13 mouse cellular contexts compared by ENCODE assay signal in genomic region chr5:137103969-137104368, GRCm38 (mm10). TPM values are rescaled to one million over a fixed set of nuclear protein-coding genes. Genes with fewer than 3 reads are reported as not detected.
DNase-seq lines count a peak whose midpoint lies in the region; ATAC-seq and TF ChIP-seq lines count a peak whose summit lies in the region.
"Had no signal": no experiment of that assay in that cellular context is flagged by ENCODE, and none has a peak within 500 bp of the region (broad histone marks: within the 10 kb centered on the region; RNA-seq: fewer than 3 reads in every experiment).

No protein-coding gene starts in this region.

- H3K27me3 ChIP-seq in liver, embryonic 16.5 days (ENCODE audit: control insufficient read depth, insufficient read depth, low read depth, low read length) = no peaks in the 10 kb centered on the region
- H3K27me3 ChIP-seq in limb, embryonic 10.5 days (ENCODE audit: low read depth, poor library complexity, severe bottlenecking) = no peaks in the 10 kb centered on the region

- intact Hi-C loops in left cerebral cortex, adult 2 months (cut with DNase I) = loop anchor here (1.0 kb wide), 1 partner anchor 72 kb away; no protein-coding TSS in a partner anchor
- intact Hi-C loops in left cerebral cortex, postnatal 14 days (cut with DNase I) = loop anchor here (10.0 kb wide), 1 partner anchor 309 kb away; no protein-coding TSS in a partner anchor

- WGBS in liver, embryonic 16.5 days (ENCODE audit: insufficient replicate concordance) = 84% methylated on average over 2 of the region's 2 CpGs
- WGBS in limb, embryonic 10.5 days = 92% methylated on average over 2 of the region's 2 CpGs

- no peak overlapping the region for H3K4me3 ChIP-seq in left cerebral cortex, adult 2 months
- H3K4me3 ChIP-seq in liver, embryonic 16.5 days (ENCODE audit: low read depth, low read length) = no peak overlapping the region
- no peak overlapping the region for H3K4me3 ChIP-seq in limb, embryonic 10.5 days

- H3K4me1 ChIP-seq in liver, embryonic 16.5 days (ENCODE audit: control insufficient read depth, low read depth, low read length) = peaks cover 69% of the 10 kb centered on the region
- H3K4me1 ChIP-seq in limb, embryonic 10.5 days = no peaks in the 10 kb centered on the region

- peaks cover 2% of the 10 kb centered on the region; the same call in 1 of the 2 replicates for H3K36me3 ChIP-seq in liver, embryonic 16.5 days (ENCODE audit: control insufficient read depth, insufficient read depth)
- H3K36me3 ChIP-seq in limb, embryonic 10.5 days = no peaks in the 10 kb centered on the region

- no peak for ATAC-seq in CD4-positive, CD25-positive, alpha-beta regulatory T cell, adult 4 months
- ATAC-seq in liver, embryonic 16.5 days (ENCODE audit: low read depth) = no peak

- peak overlapping the region; percentile 72 for H3K9ac ChIP-seq in liver, embryonic 16.5 days (ENCODE audit: low read depth, low read length)

- peak overlapping the region; percentile 73 for H3K4me2 ChIP-seq in liver, embryonic 16.5 days (ENCODE audit: low read depth, low read length)

- no peak overlapping the region; the same call in 1 of the 2 replicates for H3K27ac ChIP-seq in left cerebral cortex, adult 2 months
- peak overlapping the region; percentile 99 for H3K27ac ChIP-seq in liver, embryonic 16.5 days (ENCODE audit: low read length)
- H3K27ac ChIP-seq in limb, embryonic 10.5 days = no peak overlapping the region

- DNase-seq in CD4-positive, CD25-positive, alpha-beta regulatory T cell, adult 2 months (ENCODE audit: low read depth, low spot score) = peak; percentile 35
- no peak for DNase-seq in left cerebral cortex, adult 2 months (ENCODE audit: extremely low spot score in 1 of 2, low spot score in 2 of 2)
- no peak for DNase-seq in left cerebral cortex, postnatal 14 days (ENCODE audit: low spot score in 2 of 2)
- no peak for DNase-seq in brain, embryonic 14.5 days (ENCODE audit: low read depth)
- DNase-seq in limb, embryonic 10.5 days (ENCODE audit: low spot score) = no peak
- DNase-seq in cerebellum, postnatal 10 days = no peak
- DNase-seq: lung, postnatal 4 days had no signal

- H3K9me3 ChIP-seq in liver, embryonic 16.5 days (replicated peaks; ENCODE audit: control insufficient read depth, low read length) = no peaks in the 10 kb centered on the region
- no peaks in the 10 kb centered on the region for H3K9me3 ChIP-seq in limb, embryonic 10.5 days (replicated peaks)

- peak; percentile 27 for TF ChIP-seq CTCF in left cerebral cortex, adult 2 months (IDR thresholded peaks at IDR 0.05)
- TF ChIP-seq CTCF in brain, embryonic 14.5 days (IDR thresholded peaks at IDR 0.05; ENCODE audit: borderline replicate concordance, extremely low read depth, insufficient read depth, insufficient read length) = peak; percentile 12; the same call in 1 of the 2 replicates

- no peak for TF ChIP-seq POLR2A in brain, embryonic 14.5 days (IDR thresholded peaks at IDR 0.05; ENCODE audit: borderline replicate concordance, extremely low read depth, insufficient read depth, insufficient read length, poor library complexity, severe bottlenecking)

RNA-seq across cellular contexts. Expression of gene Trim56, which starts 12.0 kb away (rescaled TPM):
- 10 to 100 TPM; 15.1 to 18.5 TPM for polyA plus RNA-seq in CD4-positive, CD25-positive, alpha-beta regulatory T cell, adult 4 months (2017; shearing (Covaris generic))
- 1 to 10 TPM; 4.3 to 5.7 TPM for total RNA-seq in left cerebral cortex, adult 2 months (2021)
- total RNA-seq in left cerebral cortex, postnatal 14 days (2021) = 1 to 10 TPM; 3.3 to 3.7 TPM
- 1.2 and 2.2 TPM in 2 replicates for polyA plus RNA-seq in brain, embryonic 14.5 days (2012; rRNA removed)
- polyA plus RNA-seq in liver, embryonic 16.5 days (2015; fragmentation: Nextera tagmentation; extraction: Ambion mirVana) = 13.7 and 13.8 TPM in 2 replicates
- 5.6 and 7.0 TPM in 2 replicates for polyA plus RNA-seq in limb, embryonic 10.5 days (2016; fragmentation: Nextera tagmentation; extraction: Ambion mirVana)

RNA-seq across cellular contexts. Expression of gene Serpine1, which starts 31.9 kb away (rescaled TPM):
- polyA plus RNA-seq in CD4-positive, CD25-positive, alpha-beta regulatory T cell, adult 4 months (2017; shearing (Covaris generic)) = under 1 TPM in 1 of 2 experiments, not detected in 1; 0.20 TPM
- total RNA-seq in left cerebral cortex, adult 2 months (2021) = 1 to 10 TPM in 1 of 2 experiments, under 1 TPM in 1; 0.91 to 1.1 TPM
- 1 to 10 TPM in 1 of 2 experiments, under 1 TPM in 1; 0.76 to 1.3 TPM for total RNA-seq in left cerebral cortex, postnatal 14 days (2021)
- polyA plus RNA-seq in brain, embryonic 14.5 days (2012; rRNA removed) = 2.1 and 2.6 TPM in 2 replicates
- polyA plus RNA-seq in liver, embryonic 16.5 days (2015; fragmentation: Nextera tagmentation; extraction: Ambion mirVana) = 0.30 and 0.34 TPM in 2 replicates
- polyA plus RNA-seq in limb, embryonic 10.5 days (2016; fragmentation: Nextera tagmentation; extraction: Ambion mirVana) = 0.36 and 0.39 TPM in 2 replicates
- polyA plus RNA-seq: neural tube, embryonic 11.5 days had no signal

RNA-seq across cellular contexts. Expression of gene Muc3, which starts 45.2 kb away (rescaled TPM):
- polyA plus RNA-seq in CD4-positive, CD25-positive, alpha-beta regulatory T cell, adult 4 months (2017; shearing (Covaris generic)) = not detected
- not detected for total RNA-seq in left cerebral cortex, adult 2 months (2021)
- total RNA-seq in left cerebral cortex, postnatal 14 days (2021) = not detected
- polyA plus RNA-seq in brain, embryonic 14.5 days (2012; rRNA removed) = 0.05 and 0.08 TPM in 2 replicates
- polyA plus RNA-seq in liver, embryonic 16.5 days (2015; fragmentation: Nextera tagmentation; extraction: Ambion mirVana) = not detected in 2 replicates
- not detected in 2 replicates for polyA plus RNA-seq in limb, embryonic 10.5 days (2016; fragmentation: Nextera tagmentation; extraction: Ambion mirVana)
- total RNA-seq: layer of hippocampus, adult 8-10 months had no signal
- polyA plus RNA-seq: heart, postnatal 0 days; limb, embryonic 11.5 days; neural tube, embryonic 11.5 days had no signal

RNA-seq across cellular contexts. Expression of gene Ap1s1, which starts 58.0 kb away (rescaled TPM):
- polyA plus RNA-seq in CD4-positive, CD25-positive, alpha-beta regulatory T cell, adult 4 months (2017; shearing (Covaris generic)) = 10 to 100 TPM; 62.2 to 84.9 TPM
- 100 to 1,000 TPM; 349 to 354 TPM for total RNA-seq in left cerebral cortex, adult 2 months (2021)
- 100 to 1,000 TPM; 235 to 257 TPM for total RNA-seq in left cerebral cortex, postnatal 14 days (2021)
- polyA plus RNA-seq in brain, embryonic 14.5 days (2012; rRNA removed) = 162 and 163 TPM in 2 replicates
- 68.6 and 73.3 TPM in 2 replicates for polyA plus RNA-seq in liver, embryonic 16.5 days (2015; fragmentation: Nextera tagmentation; extraction: Ambion mirVana)
- polyA plus RNA-seq in limb, embryonic 10.5 days (2016; fragmentation: Nextera tagmentation; extraction: Ambion mirVana) = 155 and 170 TPM in 2 replicates
